Mouse (Mus musculus): ENCODE data around the gene Rreb1.
A peak's percentile ranks its signal among the peaks of the same experiment; 100 is the strongest.

Rreb1 gene

DNA sequence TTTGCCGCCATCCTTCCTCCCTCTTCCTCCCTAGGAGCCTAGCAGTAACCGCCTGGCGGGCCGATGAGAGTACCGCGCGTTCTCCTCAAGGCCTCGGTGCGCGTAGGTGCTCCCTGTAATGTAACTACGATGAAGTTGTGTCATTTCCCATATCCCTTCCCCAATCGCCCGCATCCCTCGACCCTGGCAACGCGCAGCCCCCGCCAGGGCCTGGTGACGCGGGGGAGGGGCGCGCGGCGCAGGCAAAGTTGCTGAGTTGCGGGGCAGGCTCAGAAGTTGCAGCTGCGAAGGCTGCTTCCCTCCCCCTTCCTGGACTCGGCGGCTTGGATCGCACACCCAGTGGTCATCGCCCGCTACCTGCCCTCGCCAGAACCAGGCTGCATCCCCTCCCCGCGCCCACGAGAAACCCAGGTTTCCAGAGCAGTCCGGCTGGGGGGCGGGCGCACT is at the start of gene Rreb1:
Gene Rreb1, plus strand, starts transcription at position 254 of the 447 bp plus-strand sequence.
- DNase-seq = peak; percentile 60

DNA sequence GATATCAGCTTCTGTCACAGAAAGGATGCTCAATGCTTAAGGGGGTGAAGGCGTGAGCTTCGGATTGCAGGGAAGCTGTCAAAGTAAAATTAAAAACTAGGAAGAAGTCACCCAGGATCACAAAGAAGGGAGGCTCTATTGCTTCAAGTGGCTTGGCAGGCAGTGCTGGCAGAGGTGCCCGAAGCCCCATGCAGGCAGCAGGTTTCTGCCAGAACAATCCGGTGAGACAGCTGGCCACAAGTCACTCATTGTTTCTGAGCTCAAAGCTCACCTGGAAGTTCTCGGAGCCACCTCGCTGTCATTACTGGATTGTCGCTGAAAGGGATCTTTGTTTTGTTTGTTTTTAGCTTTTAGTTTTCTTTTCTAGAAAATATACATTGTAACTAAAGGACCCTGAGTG is 49.6 kb upstream of the Rreb1 start:
- no peak for DNase-seq

DNA sequence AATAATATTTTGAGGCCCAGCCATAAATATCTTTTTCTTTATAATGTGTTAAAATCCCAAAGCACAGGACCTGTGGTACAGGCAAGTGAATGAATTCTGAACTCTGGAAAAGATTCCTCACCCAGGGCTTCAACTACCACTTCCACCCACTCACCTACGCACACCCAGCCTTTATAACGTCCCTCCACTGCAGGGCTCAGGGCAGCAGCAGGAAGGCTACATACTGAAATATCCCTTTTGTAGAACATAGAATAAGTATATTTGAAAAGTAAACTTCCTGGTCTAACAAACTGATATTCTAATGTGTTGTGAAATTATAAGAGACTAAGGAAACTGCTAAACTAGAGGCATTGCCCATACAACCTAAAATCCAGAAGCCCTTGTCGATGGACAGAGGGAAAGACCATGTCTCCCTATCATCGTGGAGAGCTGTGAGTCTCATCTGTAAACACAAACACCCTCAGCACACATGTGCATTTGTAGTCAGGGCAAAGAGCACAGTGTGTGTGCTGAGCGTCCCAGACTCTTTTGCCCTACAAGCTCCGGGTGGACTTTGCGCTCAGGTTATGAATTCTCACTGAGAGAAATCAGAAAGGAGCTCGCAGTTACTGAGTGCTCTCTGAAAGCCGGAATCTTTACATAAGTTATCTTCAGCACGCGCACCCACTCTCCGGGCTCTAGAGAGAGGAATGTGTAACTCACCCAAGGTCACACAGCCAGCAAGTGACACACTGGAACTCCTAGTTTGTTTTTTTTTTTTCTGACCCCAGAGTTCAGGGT is 46.1 kb upstream of the Rreb1 start:
- peak; percentile 43 for DNase-seq

DNA sequence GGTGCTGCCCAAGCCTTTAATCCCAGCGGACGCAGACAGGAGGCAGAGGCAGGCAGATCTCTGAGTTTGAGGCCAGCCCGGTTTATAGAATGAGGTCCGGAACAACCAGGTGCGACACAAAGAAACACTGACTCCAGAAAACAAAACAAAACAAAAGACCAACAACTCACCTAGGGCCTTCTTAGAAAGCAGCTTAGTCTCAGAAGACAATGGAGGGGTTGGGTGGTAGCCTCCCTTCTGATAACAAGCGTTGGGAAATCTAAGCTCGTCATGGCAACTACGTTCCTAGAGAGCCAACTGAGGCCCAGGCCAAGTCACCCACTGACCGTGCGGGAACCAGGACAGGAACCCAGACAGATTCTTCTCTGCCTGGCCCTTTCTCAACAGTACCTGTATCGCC is 43.7 kb upstream of the Rreb1 start:
- DNase-seq = no peak

DNA sequence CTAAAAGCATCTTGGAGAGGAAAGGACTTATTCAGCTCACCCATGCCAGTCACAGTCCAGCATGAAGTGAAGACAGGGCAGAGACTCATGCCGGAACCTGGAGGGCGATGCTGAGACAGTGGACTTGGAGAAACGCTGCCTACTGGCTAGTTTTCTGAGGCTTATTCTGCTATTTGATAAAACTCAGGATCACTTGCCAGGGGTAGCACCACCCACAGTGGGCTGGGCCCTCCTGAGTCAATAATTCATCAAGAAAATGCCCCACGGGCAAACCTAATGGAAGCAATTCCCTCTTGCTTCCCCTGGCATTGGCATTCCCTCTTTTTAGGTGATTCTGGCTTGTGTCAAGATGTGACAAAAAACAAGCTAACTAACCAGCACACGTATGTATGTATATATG is 38.1 kb upstream of the Rreb1 start:
- peak; percentile 7 for DNase-seq

DNA sequence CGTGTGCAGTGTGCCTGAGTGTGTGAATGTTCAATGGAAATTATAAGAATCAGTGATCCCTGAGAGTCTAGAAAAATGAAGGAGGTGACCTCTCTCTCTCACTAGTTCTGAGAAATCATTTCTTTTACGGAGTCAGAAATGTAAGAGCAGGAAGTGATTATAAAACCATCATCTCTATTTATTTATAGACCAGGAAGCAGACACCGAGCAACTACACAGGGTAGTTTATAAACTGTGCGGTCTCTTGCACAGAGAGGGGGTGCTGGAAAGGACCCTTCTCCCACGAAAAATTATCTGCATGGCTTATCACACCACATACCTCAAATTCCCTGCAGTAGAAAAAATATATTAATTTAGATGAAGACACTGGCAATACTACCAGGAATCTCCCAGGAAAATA is 37.4 kb upstream of the Rreb1 start:
- no peak for DNase-seq

DNA sequence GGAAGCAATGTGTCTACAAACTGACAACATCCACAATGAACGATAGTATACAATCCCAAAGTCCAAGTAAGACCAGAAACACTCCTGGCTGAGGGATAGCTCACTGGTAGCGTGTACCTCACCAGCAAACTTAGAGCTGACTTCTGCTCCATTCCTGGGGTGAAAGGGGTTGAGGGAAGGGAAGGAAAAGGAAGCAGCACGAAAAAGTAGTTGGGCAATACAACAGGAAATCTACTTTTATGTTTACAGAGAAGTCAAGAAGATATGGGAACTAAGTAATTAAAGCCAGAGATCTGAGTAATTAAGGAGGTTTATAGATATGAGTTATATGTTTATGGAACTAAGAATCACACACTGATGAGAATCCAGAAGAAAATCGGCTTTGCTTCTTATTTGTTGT is 36.0 kb upstream of the Rreb1 start:
- DNase-seq = no peak

DNA sequence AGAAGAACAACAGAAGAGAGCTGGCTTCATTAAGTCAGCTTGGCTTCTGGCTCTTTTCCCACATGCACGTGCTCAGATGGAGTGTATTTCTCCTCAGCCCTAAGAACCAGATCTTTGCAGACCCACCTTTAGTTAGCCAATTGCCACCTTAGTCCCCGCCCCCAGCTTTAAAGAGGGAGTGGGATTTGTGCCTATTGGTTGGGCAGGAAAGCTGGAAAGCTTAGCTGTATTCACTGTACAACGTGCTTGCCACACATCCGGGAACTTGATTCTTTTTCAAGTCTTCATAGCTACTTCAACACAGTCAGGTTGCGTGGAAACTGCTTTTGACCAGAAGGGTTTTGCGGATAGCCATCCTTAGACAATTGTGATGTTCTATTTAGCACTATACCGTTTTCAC is 30.7 kb upstream of the Rreb1 start:
- peak; percentile 24 for DNase-seq

DNA sequence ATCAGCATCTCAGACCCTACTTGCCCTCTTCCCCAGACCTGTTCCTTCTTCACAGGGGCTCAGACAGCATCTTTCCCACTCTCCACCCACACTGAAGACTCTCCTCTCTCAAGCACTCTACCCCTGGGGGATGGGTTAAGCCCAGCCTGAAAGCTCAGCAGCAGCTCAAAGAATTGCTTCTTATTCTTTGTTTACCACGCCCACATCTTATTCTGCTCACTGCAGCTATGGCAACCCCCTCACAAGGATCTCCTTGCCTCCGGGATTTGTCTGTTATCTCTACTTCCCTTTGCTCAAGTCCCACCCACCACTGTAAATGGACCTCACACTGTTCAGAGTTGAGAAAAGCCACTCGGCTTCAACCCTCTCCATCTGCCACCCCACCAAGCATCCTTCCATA is 28.7 kb upstream of the Rreb1 start:
- no peak for DNase-seq

DNA sequence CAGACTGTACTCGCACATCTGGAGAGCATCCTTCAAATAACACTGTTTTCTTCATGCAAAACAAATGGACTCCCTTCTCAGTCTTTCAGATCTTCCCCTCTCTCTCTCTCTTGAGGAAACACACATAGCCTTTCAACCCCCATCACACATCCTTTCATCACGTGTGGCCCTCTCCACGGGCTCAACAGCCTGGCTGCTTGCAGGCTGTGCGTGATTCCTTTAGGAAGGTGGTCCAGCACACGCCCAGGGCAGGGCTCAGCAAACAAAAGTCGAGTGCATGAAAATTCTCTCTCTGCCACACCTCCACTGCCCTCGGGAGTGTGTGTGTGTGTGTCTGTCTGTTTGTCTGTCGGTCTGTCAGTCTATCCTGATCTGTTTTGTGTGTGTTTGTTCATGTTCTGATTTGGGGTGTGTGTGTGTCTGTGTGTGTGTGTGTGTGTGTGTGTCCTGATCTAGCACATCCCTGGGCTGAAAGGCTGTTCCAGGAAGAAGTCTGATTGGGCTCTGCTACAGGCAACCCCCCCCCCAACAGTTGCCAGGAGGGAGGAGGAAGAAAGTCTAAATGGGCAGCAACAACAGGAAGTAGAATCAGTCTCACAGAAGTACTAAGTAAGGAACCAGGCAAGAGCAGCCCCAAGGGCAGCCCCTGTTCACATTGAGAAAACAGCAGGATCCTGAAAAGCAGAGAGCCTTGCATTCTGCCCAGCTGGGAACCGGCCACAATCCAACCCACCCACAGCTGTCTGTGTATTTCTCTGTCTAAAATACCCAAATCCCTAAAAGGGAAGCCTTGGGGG is 26.8 kb upstream of the Rreb1 start:
- peak; percentile 76 for DNase-seq

DNA sequence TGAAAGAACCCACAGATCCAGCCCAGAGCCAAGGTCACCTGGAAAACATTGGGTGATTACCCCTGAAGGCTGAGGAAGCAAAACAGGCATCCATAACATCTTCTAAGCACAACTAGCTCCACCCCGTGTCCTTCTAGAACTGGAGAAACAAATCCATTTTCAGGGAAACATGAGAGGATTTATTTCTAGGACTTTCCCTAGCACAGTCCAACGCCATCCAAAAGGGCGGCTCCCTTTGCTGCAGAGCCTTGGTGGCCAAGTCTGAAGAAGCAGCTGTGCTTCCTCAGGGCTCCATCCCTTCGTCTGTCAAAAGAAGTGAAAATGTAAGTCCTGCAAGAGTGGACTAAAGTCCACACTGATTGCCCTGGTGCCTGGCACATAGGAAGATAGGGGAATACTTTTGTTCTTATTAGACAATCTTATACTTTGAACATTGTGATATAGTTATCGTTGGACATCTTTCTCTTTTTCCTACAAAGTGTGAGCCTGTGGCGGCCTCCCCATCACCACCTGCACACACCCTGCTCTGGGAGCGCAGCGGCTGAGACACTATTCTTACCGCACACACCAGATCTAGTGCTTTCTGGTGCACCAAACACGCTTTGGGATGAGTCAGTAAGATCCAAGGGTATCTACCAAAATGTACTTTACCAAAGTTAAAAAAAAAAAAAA is 18.7 kb upstream of the Rreb1 start:
- no peak for DNase-seq

DNA sequence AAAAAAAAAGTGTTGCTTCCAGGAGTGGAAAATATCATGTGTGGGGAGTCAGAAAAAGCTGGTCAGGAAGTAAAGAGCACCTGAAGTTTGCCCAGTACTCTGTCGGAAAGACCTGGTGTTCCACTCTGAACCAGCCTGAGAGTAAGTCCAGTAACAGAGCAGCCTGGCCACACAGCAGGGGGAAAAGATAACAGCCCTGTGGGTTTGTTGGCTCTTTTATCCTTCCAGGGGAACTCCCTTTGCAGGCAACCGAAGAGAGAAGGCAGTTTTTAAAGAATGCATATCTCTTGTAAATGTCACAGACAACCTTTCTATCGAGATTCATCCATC is 18.2 kb upstream of the Rreb1 start:
- DNase-seq = no peak

DNA sequence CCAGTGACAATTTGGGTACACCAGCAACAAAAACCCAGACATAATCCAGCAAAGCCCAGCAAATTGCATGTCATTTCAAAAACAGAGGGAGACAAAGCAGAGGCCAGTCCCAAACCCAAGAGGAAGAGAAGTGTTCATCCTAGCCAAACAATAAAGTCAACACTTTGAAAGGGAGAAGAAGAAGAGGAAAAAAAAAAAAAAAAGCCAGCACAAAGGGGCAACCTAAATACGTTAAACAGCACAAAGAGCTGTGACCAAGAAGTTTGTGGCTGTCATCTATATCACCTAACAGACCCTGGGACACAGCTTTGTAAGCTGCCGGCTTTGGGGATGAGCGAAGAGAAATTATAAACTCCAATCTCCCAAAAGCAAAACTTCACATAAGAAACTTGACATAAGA is 17.8 kb upstream of the Rreb1 start:
- no peak for DNase-seq

DNA sequence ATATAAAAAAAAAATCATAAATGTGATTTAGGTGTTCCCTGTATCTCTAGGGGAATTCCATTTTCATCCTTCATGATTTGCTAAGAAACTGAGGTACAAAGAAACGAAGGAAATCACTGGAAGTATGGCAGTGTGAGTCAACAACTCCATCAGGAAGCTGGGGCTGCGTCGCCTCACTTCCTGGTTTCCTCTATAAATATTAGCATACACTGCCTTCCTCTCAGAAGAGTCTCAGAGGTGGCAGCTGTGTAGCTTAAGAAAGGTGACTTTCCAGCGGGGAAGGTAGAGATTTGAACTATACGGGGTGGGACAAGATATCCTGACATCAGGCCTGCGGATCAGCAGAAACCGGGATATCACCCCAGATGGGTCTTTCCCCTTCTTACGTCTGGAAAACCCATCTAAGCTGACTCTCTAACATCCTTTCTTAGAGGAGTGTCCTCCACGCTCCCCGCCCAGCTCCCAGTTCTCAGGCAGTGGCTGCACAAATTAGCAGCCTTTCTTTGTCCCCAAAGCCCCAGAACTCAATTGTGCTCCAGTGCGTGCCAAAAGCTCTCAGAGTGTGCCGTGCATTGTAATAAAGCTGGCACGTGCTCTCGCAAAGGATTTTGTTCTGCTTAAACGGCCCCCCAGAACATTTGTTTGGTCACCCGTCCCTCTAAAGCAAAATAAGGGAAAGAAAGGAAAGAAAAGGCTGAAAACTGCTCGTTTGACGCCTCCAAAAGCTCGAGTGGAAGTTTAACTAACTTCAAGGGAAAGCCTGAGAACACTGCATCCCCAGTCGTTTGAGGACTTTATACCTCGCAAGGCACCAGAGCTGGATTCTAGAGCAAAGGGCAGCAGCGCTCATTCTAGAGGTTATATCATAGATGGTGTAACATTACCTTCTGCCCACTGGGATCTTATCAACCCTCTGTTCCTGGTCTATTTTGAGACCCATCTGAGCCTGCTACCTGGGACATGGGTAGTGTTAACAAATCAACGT is 17.0 kb upstream of the Rreb1 start:
- peak; percentile 28 for DNase-seq

DNA sequence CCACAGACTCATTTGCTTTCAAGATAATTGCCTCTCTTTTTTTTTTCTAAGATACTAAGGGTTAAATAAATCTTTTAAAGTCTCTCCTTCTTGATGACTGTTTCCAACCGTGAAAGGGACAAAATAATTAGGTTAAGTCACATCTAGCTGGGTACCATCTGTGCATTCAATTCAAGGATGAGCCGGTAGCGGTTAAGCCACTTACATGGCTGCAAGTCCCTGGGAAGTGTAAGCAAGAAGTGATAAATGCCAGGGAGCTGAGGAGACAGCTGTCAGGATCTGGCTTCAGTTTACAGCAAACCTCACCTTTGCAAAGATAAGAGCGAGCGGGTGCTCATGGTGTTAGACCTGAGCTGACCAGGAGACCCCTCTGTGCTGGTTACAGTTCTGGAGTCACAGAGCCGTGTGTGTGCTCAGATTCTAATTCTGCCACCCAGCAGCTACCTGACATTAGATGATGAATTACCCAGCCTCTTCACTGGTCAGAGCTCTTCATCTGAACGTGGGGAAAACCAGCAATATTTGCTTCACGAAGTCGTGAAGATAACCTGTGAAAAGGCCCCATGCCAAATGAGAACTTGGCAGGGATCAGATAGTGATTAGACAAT is 14.3 kb upstream of the Rreb1 start:
- DNase-seq = no peak

DNA sequence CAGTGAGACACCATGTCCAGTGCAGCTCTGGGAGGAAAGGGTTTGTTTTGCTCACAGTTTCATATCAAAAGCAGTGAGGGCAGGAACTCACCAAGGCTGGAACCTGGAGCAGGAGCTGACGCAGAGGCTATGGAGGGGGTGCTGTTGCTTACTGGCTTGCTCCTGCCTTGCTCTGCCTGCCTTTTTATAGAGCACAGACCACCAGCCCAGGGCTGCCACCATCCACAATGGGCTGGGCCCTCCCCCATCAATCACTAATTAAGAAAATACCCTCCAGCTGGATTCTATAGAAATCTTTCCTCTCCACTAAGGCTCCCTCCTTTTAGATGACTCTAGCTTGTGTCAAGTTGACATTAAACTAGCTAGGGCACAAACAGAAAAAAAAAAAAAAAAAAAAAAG is 8.4 kb upstream of the Rreb1 start:
- DNase-seq = no peak

DNA sequence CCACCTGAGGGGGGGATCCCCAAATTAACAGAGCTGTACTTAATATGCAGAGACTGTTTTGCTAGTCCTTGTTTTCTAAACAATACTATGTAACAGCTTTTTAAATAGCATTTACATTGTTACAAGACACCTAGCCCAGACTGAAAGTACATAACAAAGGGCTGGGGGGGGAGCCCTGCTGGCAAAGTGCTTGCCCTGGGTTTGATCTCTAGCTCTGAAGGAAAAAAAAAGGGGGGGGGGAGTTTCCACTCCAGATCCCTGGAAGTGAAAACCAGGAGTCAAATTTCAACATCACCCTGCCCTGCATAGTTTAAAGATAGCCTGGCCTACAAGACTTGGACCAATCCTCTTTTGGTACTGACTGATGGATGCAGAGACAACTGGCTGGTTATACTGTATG is 4.7 kb upstream of the Rreb1 start:
- no peak for DNase-seq

DNA sequence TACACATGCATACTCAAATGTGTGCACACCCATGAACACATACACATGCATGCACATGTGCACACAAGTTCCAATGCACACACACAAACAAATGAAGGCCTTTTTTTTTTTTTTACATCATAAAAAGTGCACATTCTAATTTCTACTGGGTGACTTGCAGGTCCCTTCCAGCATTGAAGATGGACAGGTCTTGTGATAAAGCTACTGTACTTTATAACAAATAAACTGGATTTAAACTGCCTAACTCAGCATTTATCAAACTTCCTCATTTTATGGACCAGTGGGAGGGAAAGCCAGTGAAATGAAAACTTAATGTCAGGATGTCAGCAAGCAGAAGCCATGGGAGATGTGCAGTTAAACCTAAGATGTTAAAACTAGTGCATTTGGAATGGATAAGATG is 1.5 kb upstream of the Rreb1 start:
- no peak for DNase-seq

DNA sequence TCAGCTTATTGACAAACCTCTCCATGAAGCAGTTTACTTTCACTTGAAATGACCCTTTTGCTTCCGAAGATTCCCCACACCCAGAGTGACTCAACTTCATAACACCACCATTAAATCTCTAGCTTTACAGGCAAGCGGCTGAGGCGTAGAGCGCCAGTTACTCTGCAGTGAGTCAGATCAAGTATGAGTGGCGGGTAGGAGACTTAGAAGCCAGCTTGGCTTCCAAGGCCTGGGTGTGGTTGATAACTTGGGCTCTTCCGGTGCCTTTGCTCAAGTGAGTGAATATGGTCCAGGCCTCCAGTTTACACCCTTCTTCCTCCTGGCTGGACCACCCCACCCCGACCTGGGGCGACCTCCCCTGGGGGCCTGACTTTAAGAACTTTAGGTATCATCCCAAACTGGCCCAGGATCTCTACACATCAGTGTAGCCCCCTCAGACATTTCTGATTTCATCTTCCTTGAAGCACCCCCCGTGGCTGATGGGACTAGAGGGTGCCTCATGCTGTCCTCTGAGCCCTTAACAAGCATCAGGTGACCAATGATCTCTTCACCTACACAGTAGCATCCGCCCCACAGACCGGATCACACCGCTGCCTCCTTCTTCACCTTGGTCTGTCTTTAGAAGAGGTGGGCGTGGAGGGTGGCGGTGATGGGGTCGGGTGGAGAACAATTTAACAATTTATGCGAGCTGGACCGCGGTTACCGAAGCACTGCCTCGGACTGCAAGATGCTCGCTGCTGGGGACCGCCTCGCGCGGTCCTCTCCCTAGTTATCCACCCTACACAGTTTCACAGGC is 651 bp upstream of the Rreb1 start:
- no peak for DNase-seq

DNA sequence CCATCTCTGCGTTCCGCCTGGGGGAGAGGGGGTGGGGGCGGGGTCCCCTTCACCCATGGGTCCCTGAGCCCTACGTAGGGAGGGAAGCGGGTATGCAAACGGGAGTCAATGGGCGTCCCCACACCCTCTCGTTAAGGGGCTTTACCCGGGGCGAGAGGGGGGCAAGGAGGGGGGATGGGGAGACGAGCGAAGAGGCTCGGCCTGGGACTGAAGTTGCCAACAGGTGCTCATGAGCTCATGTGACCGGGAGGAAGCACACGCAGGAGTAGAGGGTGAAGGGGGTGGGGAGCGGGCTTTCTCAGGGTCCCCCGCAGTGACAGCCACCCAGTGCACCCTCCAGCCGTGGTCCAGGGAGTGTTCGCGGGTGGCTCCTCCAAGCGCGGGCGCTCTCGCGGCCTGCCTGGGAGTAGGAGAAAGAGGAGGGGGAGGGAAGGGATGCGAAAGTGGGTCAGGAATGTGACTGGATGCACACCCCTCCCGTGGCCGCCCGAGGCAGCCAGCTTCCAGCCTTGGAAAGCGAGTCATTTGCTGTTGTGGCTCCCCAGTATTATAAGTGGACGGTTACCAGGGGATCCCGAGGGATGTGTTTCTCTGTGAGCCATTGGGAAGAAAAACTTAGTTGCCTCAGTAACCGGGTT is 513 bp downstream of the Rreb1 start:
- DNase-seq = peak; percentile 60

DNA sequence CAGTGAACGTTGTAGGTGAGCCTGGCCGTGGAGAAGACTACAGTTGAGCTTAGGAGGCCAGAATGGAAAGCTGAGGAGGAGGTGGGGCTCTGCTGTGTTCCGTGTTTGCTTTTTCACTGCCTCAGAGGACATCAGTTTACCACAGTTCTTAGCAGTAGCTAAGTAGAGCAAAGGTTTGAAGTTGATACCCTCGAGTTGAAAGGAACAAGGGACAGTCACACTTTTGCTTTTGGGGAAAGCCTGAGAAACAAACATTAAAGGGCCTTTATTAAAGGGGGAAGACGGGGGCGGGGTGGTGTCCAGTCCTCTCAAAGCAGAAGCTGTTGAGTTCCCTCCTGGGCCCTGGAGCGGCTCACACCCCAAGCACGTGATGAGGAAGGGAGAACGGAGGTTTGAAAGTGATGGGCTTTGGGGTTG is 1.1 kb downstream of the Rreb1 start:
- peak; percentile 32 for DNase-seq
